Mouse (Mus musculus): ENCODE data around the gene Rtn4ip1.
"Not testable (repeated sequence)": the region's sequence is repeated elsewhere in the genome, so short reads cannot be mapped to it uniquely, and the experiment has no call there.

Gene Rtn4ip1

DNA sequence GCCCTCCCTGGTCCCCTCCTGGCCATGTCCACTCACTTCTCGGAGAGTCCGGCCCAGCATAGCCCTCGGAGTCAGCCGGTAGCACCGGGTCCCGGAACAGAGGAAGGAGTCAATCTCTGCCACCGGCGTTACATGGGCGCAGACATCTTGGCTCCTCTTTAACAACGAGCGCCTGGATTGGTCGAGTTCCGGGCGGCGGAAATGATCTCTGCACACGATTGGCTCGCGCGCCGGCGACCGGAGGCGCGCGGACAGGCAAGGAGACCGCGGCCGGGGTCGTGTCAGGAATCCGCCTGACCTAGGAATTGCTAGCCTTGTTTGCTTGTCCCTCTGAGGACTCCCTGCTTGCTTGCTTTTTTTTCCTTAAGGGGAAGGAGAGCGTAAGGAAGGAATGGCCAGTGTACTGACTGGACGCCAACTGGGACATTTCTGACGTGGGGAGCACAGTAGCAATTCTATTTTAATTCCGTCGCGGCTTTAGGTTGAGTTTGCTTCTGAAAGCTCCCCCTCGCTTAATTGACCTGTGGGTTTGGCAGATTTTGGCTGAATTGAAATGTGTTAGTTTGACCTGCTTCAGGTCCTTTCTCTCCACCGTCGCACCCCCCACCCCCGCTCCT, at the start of gene Rtn4ip1, which contains the start of gene Qrsl1:
Gene Rtn4ip1 (plus strand): TSS at position 230 of the 617 bp plus-strand sequence.
Gene Qrsl1 (minus strand): TSS at position 168 of the 617 bp plus-strand sequence.
- peak; percentile 93 for DNase-seq

DNA sequence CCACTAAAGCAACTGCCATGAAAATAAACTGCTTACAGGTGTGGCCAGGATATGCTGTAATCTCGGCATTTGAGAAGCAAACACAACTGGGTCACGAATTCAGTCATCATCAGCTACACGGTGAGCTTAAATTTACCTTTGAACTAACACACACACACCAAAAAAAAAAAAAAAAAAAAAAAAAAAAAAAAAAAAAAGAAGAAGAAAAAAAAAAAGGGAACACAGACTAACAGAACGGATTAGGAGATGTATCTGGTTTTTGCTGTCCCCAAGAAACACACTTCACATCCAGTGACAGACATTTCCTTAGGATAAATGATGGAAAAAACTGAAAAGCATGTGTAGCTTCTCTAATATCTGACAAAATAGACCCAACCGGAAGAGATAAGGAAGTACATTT, 49.7 kb upstream of the Rtn4ip1 start:
- no peak for DNase-seq

DNA sequence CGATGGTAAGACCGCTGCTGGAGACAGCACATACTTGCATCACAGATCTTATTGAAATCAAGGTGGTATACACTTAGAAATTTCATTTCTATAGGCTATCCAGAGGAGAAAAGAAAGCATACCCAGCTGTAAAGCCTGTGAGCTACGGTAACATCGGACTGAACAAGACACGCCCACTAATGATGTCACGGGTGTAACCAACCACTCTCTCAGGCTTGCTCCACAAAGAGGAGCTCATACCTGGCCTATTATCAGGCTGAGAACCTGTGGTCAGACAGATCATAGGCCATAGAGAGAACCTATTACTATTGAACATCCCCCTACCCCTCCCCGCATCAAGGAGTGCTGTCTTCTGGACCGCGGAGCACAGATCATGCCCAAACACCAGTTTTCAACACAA, 45.7 kb upstream of the Rtn4ip1 start:
- DNase-seq: no peak

DNA sequence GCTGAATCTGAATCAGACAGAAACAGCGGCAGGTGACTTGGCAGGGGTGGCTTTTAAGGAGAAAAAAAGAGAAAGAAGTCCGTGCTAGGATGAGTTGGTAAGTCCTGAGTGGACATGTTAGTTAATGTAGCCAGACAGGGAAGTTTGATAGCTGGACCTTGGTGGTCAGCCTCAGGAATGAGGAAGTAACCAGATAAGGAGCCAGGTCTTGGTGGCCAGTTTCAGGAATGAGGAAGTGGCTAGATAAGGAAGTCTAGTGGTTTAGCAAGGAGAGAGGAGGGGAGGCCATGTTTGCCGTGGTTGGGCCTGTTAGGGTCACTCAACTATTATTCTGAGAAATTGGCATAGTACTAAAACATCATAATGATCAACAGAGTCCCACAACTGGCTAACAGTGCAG, 45.3 kb upstream of the Rtn4ip1 start:
- no peak for DNase-seq

DNA sequence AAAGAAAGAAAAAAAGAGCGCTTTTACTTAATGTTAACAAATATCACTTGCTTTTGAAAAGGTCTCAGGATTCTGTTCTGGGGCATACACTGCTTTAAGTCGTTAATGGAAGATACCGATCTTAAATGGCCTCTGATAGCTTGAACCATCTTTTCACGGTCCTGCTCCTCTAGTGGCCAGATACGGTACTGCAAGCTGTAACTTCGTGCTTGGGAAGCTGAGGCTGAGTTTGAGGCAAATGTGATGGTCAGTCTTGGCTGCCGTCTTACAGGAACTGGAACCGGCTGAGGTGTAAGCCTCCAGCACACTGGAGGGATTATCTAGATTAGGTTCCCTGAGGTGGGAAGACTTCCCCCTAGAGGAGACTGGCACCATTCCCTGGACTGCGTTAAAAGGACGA, 30.9 kb upstream of the Rtn4ip1 start:
- DNase-seq: peak; percentile 75

DNA sequence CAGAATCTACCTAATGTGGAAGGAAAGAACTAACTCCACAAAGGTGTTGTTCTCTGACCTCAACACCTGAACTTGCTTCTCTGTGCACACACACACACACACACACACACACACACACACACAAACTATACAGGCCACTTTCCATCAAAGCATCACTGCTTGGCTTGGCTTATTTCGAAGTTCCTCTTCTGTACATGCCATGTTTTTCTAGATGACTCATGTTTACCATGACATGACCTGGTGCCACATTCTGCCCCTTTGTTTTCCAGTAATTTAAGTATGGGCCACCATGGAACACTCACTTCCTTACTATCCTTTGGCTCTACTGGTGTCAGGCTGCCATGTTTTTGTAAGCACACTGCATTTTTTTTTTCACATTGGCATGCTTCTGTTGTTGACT, 30.1 kb upstream of the Rtn4ip1 start:
- DNase-seq: no peak

DNA sequence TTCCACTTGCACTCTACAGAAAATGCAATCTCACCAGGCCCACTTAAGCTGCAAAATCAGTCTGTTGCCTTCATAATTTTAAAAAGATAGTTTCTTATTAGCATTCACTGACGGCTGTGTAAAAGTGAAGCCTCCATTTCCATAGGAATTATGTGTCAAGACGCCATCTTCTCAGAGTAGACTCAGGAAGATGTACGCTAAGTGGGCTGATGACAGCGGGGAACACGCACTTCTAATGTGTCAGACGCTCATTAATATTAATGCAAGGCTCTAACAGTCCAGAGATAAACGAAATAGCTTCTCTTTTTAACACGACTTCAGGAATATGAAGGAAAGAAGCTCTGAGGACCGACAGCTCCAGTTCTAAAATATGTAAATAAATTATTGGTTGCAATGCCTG, 13.9 kb upstream of the Rtn4ip1 start:
- DNase-seq: no peak

DNA sequence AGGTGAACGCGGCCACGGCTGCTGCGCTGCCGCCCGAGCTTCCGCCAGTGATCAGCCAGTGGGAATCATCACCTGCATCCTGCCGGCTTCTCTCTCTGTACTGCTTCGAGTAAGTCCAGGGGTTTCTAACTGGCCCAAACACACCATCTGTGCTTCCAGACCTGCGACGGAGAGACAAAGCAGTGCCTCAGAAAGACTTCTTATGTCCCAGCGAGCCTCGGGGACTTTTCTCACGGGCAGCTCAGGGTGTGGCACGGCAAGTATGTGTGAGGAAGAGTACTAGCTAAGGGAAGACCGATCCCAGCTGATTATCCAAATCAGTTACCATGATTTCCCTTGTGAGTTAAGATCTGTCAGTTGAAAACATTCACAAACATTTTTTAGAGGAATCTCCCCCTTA, 12.6 kb upstream of the Rtn4ip1 start:
- no peak for DNase-seq

DNA sequence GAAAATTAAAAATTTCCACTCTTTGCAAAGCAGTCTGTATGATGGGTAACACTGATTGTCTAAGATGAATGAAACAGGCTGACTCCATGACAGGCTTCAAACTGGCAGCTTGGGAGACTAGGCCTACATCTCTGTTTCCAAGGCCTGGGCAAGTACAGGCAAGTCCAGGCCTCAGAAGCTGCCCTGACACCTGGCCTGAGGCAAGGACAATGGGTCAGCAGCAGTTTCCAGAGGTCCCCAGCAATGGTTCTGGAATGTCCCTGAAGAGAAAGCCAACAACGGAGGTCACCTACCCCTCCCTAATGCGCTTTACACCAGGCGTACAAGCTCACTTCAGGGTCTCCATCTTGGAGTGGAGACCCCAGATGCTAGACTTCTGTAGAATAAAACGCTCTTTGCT, 8.6 kb upstream of the Rtn4ip1 start:
- no peak for DNase-seq

DNA sequence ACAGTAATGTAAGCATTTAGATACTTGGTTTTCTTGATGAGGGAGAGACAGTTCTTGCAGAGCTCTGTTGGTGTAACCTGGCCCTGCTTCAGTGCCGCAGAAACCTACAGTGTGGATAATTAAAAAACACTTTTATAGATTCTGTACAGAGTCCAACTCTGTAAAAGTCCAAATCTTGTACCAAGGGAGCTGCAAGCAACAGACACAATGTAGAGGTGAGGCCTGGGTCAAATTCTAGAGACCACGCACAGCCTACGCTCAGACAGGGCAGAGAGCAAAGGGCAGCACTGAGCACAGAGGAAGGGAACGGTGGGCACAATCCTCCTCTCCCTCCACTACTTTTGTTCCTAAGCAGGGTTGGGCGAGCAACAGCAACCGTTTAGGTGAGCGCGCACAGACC, 5.5 kb upstream of the Rtn4ip1 start:
- no peak for DNase-seq

DNA sequence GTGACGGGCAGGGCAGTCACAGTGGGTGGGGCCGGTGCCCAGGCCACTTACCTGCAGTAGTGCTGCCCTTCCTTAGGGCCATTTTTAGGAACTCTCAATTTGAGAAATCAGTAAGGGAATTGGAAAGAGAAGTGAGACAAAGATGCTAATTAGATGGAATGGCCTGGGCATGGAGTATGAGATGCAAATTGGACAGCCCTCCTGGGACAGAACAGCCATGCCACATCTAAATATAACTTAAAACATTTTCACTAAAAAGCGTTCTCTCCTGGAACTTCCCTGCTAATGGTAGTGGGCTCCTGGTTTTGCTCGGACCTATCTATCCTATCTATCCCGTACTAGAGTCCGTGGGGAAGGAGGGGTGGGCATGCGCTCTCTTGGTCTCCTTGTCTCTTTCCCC, 3.3 kb upstream of the Rtn4ip1 start:
- no peak for DNase-seq

DNA sequence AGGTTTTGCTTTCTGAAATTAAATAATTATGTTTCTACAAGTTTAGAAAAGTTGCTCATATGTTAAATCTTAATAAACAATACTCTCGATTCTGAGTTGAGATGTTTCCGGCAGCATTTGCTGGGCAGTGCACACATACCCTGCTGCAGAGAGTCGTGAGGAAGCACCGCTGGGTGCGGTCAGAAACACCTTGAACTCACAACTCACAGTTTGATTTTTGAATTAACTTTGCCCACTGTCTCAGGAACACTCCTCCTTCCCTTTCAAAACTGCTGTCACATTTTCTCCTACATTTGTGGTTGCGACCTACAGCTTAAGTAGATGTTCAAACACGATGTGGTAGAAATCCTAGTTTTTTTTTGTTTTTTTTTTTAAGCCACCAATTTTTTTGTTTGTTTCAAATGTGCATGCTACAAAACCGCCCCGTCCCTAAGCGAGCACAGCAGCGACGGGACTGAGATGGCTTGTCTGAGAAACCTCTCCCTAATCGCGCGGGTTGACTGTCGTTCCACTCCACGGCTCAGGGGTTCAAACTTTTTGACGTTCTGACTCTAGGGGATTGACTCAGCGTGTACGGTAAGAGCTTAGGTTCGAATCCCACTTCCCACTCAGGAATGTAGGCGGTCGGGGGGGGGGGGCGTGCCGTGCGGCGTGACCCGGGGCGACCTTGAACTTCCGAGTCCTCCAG, 580 bp upstream of the Rtn4ip1 start:
- DNase-seq: peak; percentile 17

DNA sequence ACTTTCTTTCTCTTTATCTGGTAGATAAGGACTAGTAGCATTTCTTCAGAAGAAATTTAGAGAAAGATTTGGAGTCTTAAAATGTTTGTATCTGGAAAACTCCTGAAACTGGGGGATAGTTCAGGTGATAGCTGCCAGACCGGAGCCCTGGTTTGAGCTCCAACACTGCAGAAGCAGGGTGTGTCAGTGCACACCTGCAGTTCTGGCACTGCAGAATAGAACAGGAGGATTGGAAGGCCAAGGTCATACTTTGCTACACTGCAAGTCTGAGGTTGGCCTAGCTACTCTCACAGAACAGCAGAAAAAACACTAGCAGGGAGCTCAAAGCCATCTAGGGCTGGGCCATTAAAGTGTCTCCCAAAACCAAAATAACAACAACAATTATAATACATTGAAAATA, 3.0 kb downstream of the Rtn4ip1 start:
- DNase-seq: no peak

DNA sequence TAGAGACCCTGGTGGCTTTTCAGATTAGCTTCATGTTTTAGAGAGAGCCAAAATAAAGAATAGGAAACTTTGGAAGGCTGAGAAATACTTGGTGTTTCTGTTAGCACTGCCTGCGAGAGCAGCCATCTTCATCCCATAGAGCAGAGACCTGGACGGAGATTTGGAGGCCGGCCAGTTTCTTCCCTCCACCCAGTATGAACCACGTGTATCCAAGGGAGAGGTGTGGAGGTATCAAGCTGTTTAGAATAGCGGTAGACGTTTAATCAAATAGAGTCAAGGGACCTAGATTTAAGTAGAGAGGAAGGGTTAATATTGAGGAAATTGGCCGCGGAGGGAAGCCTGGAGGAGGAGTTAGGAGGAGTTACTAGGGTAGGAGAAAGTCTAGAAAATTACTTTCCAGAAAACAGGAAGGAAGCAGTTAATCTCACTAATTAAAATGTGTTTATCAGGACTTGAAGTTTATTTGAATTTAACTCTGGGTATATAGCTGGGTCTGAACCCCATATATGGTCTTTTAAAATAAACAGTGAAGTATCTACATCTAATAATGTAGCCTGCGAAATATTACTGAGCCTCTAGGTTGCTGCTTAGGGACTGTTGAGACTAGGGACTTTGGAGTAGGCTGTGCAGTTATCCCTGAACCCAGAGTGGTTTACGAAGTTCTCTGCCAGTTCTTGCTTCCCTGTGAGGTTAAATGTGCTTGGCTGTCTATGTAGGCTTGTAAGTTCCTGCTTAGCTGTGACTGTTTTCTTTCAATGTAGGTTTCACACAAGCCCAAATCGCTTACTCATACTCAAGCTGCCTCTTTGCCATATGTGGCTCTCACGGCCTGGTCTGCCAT, 8.6 kb downstream of the Rtn4ip1 start:
- DNase-seq: no peak

DNA sequence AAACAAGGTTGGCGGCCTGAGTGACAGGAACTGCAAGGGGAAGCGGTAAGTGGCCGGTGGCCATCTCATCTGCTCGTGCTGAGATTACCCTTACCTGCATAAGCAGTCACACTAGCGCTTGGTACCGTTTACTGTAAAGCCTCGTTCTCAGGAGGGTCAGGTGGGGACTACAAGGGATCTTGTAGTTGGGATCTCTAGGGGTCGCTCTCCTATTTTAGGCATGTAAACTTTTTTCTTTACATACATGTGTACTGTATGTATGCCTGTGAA, 9.2 kb downstream of the Rtn4ip1 start:
- DNase-seq: no peak

DNA sequence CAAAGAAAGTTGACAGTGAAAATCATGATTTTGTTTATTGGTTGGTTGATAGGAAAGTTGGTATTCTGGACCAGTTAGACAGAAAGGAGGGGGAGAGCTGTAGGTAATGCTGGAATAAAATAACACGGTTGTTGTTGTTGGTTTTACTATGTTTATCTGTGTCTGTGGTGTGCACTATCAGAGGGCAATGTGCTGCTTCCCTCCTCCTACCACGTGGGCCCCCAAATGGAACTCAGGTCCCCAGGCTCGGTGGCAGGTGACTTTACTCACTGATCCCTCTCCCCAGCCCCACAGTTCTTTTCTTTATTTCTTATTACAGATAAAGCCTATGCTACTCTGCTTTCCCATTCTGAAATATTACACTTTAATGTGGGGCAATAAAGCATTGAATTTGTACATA, 10.6 kb downstream of the Rtn4ip1 start:
- DNase-seq: no peak

DNA sequence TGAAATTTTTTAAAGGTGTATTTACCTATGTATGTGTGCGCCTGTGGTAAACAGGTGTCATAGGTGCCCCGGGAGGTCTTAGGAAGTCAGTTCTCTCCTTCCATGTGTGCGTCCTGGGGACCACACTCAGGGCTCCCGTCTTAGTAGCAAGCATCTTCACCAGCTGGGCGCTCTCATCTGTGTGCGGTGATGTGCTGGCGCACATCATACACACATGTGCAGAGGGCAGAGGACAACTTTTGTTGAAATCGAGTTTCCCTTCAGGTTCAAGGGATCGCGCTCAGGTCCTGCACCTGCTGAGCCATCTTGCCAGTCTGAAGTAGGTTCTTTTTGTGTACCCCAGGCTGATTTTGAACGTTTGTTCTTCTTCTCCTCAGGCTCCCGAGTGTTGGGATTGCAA, 14.6 kb downstream of the Rtn4ip1 start:
- no peak for DNase-seq

DNA sequence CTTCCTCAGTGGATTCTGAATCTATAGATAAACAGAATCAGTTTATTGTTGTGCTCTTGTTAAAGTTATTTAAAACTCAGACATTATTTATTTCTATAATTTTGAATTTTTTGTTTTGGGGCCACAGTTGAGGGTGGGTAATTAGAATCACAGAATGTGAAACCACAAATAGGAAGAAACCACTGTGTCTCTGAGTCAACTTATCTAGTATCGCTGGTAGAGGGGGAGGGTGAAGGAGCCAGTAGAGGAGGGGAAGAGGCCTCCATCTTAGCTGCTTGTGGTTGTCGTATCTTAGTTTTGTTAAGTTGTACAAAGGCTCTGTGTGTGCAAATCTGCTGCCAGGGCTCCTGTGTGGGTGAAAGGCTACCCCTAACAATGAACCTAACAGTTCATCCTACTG, 15.1 kb downstream of the Rtn4ip1 start:
- DNase-seq: no peak

DNA sequence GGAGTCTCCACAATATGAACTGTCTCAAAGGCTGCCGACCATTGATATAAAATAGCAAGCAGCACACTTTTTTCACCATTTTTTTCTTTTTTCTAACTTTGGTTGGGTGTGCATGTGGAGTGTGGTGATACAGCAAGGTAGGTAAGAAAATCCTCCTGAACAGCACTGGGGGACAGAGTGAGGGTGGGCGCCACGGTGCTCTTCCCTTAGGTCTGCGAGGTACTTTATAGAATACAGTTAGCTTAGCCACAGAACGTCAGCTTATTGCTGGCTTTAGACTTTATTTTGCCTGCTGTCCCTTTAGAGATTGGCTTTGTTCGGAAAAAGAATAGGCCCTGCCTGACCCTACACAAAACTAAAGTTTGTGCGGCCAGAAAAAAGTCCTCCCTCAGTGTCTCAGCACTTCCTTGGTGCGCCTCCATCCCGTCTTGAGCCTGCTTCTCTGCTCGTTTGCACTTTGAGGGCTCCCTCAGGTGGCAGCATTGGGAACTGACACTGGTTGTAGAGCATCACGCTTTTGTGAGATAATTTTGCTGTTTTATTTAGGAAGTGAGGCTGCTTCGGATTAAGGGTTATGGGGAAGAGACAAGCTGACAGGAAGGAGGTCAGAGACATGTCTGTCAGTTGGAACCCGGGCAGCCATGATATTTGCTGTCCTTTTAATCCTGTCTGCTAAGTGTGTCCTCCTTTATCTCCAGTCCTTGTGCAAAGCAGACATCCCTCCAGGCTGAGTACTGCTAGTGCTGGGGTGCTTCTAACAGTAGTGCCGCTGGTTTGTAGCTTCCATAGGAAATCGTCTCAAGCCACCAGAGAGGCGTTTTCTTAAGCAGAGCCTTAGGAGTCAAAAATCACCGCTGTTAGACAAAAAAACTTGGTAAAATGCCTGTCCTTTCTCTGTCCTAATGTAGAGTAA, 17.3 kb downstream of the Rtn4ip1 start:
- DNase-seq: peak; percentile 94

DNA sequence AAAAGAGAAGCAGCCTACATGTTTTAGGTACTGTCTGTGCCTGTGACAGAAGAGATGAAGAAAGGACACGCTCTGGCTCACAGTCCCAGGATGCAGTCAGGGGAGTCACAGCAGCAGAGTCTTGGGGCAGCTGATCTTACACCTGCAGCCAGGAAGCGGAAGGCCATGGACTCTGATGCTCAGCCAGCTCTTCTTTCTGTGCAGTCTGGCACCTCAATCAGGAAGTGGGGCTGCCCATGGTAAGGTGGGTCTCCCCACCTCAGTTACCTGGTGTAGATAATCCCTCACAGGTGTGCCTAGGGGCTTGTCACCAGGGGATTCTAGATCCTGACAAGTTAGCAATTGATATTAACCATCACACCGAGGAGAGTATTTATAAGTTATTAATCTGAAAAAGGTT, 21.5 kb downstream of the Rtn4ip1 start:
- DNase-seq: no peak

DNA sequence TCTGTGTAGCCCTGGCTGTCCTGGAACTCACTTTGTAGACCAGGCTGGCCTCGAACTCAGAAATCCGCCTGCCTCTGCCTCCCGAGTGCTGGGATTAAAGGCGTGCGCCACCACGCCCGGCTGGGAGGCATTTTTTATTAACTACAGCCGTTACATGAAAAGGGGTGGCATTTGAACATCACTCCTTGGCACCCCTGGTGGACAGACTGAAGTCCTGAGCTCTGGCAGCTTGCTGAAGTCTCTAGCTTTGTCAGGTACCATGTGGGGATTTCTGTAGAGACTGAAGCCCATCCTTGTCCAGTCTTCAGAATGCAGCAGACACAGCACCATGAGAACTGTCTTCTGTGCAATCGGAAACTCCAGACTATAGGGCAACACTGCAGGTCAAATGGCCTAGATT, 24.2 kb downstream of the Rtn4ip1 start:
- not testable (repeated sequence) for DNase-seq

DNA sequence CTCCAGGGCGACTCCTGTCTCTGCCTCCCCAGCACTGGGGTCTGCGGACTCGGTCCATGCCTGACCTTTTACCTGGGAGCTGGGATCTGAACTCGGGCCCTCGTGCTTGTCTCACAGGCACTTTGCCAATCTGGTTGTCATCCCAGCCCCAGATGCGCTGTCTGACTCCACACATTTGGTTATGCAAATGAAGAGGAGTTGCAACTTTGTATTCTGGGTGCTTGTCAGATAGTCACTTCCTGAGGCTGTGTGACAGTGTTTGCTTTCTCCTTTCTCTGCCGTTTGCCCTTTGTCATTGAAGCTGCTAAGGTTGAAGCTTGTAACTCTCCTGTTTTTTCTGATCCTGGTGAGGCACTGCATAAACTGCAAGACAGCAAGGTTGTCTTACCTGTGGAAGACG, 26.1 kb downstream of the Rtn4ip1 start:
- no peak for DNase-seq

DNA sequence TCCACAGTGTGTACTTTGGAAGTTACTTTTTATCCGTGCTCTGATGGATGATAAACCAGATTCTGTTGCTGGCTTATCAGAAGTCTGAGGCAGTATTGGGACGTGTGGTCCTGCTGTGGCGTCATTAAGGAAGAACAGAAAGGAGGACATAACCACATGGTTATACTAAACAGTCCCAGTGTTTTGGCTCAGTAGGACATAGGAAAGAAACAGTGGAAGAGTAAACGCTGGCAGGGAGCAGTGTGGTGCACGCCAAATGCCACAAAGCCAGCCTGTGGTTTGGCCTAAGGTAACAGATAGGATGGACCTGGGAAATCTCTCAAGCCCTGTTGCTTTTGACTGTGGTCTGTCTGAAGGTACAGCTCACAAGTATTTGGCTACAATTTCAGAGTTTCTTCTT, 27.0 kb downstream of the Rtn4ip1 start:
- DNase-seq: no peak

Measured in thymus, postnatal 4 days (tissue).